Mouse (Mus musculus): ENCODE measurements at regions not wholly inside any gene's neighbourhood (a gene's known extent, or its start where the extent isn't known, plus 50 kb on each side); places are given as distances from the start of the nearest gene placed in this dataset.

- Histone ChIP-seq H3K4me3 (ENCODE audit: low read depth, low read length) (no peak overlapping the region), H3K27ac (ENCODE audit: low read length) (no peak overlapping the region), H3K36me3 (ENCODE audit: control insufficient read depth, insufficient read depth, low read length) (no peaks in the 10 kb centered on the region), H3K4me2 (replicated peaks; ENCODE audit: low read depth, low read length) (no peak overlapping the region), H3K27me3 (ENCODE audit: control insufficient read depth, insufficient read depth, low read length) (no peaks in the 10 kb centered on the region), H3K9me3 (ENCODE audit: control insufficient read depth, low read depth, low read length) (no peaks in the 10 kb centered on the region), H3K9ac (replicated peaks; ENCODE audit: low read depth, low read length) (no peak overlapping the region), H3K4me1 (ENCODE audit: control insufficient read depth, insufficient read depth, low read length) (no peaks in the 10 kb centered on the region)
- 50% methylated on average over 1 of the region's 1 CpGs for WGBS
- ATAC-seq (ENCODE audit: insufficient number of reproducible peaks, insufficient read depth, low FRiP score, low read depth), result no peak
These were observed 1445.2 kb upstream of the Pcdh17 start for GRCm38 (mm10) chr14:82998135-82998534.

- ATAC-seq (ENCODE audit: insufficient number of reproducible peaks, insufficient read depth, low FRiP score, low read depth), result peak; percentile 79
- Histone ChIP-seq H3K27me3 (ENCODE audit: control insufficient read depth, insufficient read depth, low read length) (no peaks in the 10 kb centered on the region), H3K4me3 (ENCODE audit: low read depth, low read length) (no peak overlapping the region), H3K4me1 (ENCODE audit: control insufficient read depth, insufficient read depth, low read length) (no peaks in the 10 kb centered on the region), H3K9me3 (ENCODE audit: control insufficient read depth, low read depth, low read length) (no peaks in the 10 kb centered on the region), H3K9ac (replicated peaks; ENCODE audit: low read depth, low read length) (no peak overlapping the region), H3K4me2 (replicated peaks; ENCODE audit: low read depth, low read length) (no peak overlapping the region), H3K27ac (ENCODE audit: low read length) (no peak overlapping the region), H3K36me3 (ENCODE audit: control insufficient read depth, insufficient read depth, low read length) (no peaks in the 10 kb centered on the region)
- WGBS, result 88% methylated on average over 2 of the region's 2 CpGs
These were observed 1441.0 kb upstream of the Pcdh17 start for GRCm38 (mm10) chr14:83002178-83002911.

- Histone ChIP-seq H3K27me3 (ENCODE audit: control insufficient read depth, insufficient read depth, low read length) (no peaks in the 10 kb centered on the region), H3K4me2 (replicated peaks; ENCODE audit: low read depth, low read length) (no peak overlapping the region), H3K9ac (replicated peaks; ENCODE audit: low read depth, low read length) (no peak overlapping the region), H3K4me1 (ENCODE audit: control insufficient read depth, insufficient read depth, low read length) (no peaks in the 10 kb centered on the region), H3K27ac (ENCODE audit: low read length) (no peak overlapping the region), H3K9me3 (ENCODE audit: control insufficient read depth, low read depth, low read length) (no peaks in the 10 kb centered on the region), H3K4me3 (ENCODE audit: low read depth, low read length) (no peak overlapping the region), H3K36me3 (ENCODE audit: control insufficient read depth, insufficient read depth, low read length) (no peaks in the 10 kb centered on the region)
- ATAC-seq (ENCODE audit: insufficient number of reproducible peaks, insufficient read depth, low FRiP score, low read depth), result no peak
These were observed 1434.8 kb upstream of the Pcdh17 start for GRCm38 (mm10) chr14:83008549-83008948.

- H3K9me3 ChIP-seq (ENCODE audit: control insufficient read depth, low read depth, low read length), result no peaks in the 10 kb centered on the region
- H3K4me2 ChIP-seq (replicated peaks; ENCODE audit: low read depth, low read length), result no peak overlapping the region
- H3K9ac ChIP-seq (replicated peaks; ENCODE audit: low read depth, low read length), result no peak overlapping the region
- H3K4me3 ChIP-seq (ENCODE audit: low read depth, low read length), result no peak overlapping the region
- ATAC-seq (ENCODE audit: insufficient number of reproducible peaks, insufficient read depth, low FRiP score, low read depth), result no peak
- no peaks in the 10 kb centered on the region for H3K27me3 ChIP-seq (ENCODE audit: control insufficient read depth, insufficient read depth, low read length)
- H3K27ac ChIP-seq (ENCODE audit: low read length), result no peak overlapping the region
- no peaks in the 10 kb centered on the region for H3K4me1 ChIP-seq (ENCODE audit: control insufficient read depth, insufficient read depth, low read length)
- no peaks in the 10 kb centered on the region for H3K36me3 ChIP-seq (ENCODE audit: control insufficient read depth, insufficient read depth, low read length)
These were observed 1421.5 kb upstream of the Pcdh17 start for GRCm38 (mm10) chr14:83021886-83022285.

All from stomach, embryonic 14.5 days (tissue).